Mouse (Mus musculus): ENCODE results near the gene Slc5a6. TPM values are rescaled to one million over a fixed set of nuclear protein-coding genes. Genes with fewer than 3 reads are reported as not detected.
"Not testable (repeated sequence)": the region's sequence is repeated elsewhere in the genome, so short reads cannot be mapped to it uniquely, and the experiment has no call there.

Gene Slc5a6
- polyA plus RNA-seq, 1 experiment: 11.1 TPM

- Histone ChIP-seq H3K79me2 (ENCODE audit: control insufficient read depth, insufficient read depth) (no peaks in the 10 kb centered on the region), H3K36me3 (ENCODE audit: control insufficient read depth, insufficient read depth) (no peaks in the 10 kb centered on the region), H3ac (ENCODE audit: control insufficient read depth, insufficient read length) (peak within 1 kb of the TSS; percentile 41), H3K4me2 (ENCODE audit: low read depth) (peak within 1 kb of the TSS; percentile 95), H3K4me3 (peak within 1 kb of the TSS; percentile 94), H3K27me3 (ENCODE audit: control insufficient read depth, insufficient read depth, insufficient read length) (no peaks in the 10 kb centered on the region)
- no peak for TF ChIP-seq CEBPB (IDR thresholded peaks at IDR 0.05; ENCODE audit: insufficient read depth, poor library complexity, severe bottlenecking)
- peak; percentile 71 for TF ChIP-seq USF1 (IDR thresholded peaks at IDR 0.05; ENCODE audit: low read depth)
- TF ChIP-seq POLR2AphosphoS2 (IDR thresholded peaks at IDR 0.05; ENCODE audit: insufficient read length, low read depth): peak; percentile 86
- no peak for TF ChIP-seq REST (IDR thresholded peaks at IDR 0.05; ENCODE audit: insufficient read depth, insufficient read length)
- peak; percentile 94 for TF ChIP-seq POLR2A (IDR thresholded peaks at IDR 0.05; ENCODE audit: insufficient read length, low read depth)
- no peak for TF ChIP-seq TCF12 (IDR thresholded peaks at IDR 0.05; ENCODE audit: insufficient read depth, poor library complexity, severe bottlenecking)
- TF ChIP-seq SRF (IDR thresholded peaks at IDR 0.05; ENCODE audit: control insufficient read depth, insufficient read length, low read depth): no peak
- TF ChIP-seq MYOG (IDR thresholded peaks at IDR 0.05; ENCODE audit: control insufficient read depth in 1 of 3, insufficient read depth in 1 of 3, insufficient read length in 2 of 3, low read depth in 2 of 3): peak in 1 of 3 experiments; percentile 46
- TF ChIP-seq E2F4 (IDR thresholded peaks at IDR 0.05; ENCODE audit: insufficient read depth): no peak
- TF ChIP-seq MYOD1 (IDR thresholded peaks at IDR 0.05; ENCODE audit: control insufficient read depth in 1 of 3, insufficient read length in 2 of 3, low read depth in 2 of 3): peak in 1 of 3 experiments; percentile 35
Measured at GRCm38 (mm10) chr5:31047848-31048762, 619 bp downstream of the Slc5a6 start, which contains the start of gene Atraid. TSS of gene Atraid (plus strand) at chr5:31048312.

DNA sequence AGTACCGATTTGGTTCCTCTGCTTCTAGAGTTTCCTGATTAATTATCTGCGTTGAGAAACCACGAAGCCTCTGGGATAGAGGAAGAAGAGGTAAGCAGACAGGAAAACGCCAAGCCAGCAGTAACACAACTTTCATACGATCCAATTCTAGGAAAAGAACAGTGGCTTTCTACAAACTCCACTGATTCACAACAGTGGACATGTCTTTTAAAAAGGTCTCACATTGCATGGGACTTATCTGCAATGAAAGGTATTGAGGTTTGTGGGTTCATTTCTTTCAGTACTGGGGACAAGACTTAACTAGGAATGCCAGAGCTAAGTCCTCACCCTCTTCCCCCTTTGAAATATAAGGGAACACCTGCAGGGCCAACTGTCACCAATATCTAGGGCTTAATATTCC, 1.6 kb downstream of the Slc5a6 start:
- H3K36me3 ChIP-seq (ENCODE audit: control insufficient read depth, insufficient read depth): no peaks in the 10 kb centered on the region
- peak overlapping the region; percentile 94 for H3K4me3 ChIP-seq
- H3K79me2 ChIP-seq (ENCODE audit: control insufficient read depth, insufficient read depth): no peaks in the 10 kb centered on the region
- H3K4me2 ChIP-seq (ENCODE audit: low read depth): peak overlapping the region; percentile 94
- H3ac ChIP-seq (ENCODE audit: control insufficient read depth, insufficient read length): peak overlapping the region; percentile 41
- TF ChIP-seq SRF (IDR thresholded peaks at IDR 0.05; ENCODE audit: control insufficient read depth, insufficient read length, low read depth) (no peak), TCF3 (IDR thresholded peaks at IDR 0.05; ENCODE audit: insufficient read length, low read depth) (no peak)
- H3K27me3 ChIP-seq (ENCODE audit: control insufficient read depth, insufficient read depth, insufficient read length): no peaks in the 10 kb centered on the region

DNA sequence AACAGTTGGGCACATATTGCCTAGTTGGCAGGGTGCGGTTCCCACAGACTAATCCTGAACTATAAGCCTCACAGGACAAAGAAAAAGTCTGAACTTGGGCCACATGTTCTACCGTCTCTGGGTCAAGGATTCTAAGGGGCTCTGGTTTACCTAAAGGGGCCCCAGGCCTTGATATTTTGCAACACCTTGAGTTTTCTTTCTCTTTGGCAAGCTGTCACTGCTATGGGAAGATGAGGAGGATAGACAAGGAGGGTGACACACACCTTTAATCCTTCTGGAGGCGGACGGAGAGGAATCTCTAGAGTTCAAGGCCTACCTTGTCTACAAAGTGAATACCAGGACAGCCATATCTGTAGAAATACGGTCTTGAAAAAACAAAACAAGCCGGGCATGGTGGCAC, 2.3 kb downstream of the Slc5a6 start:
- H3ac ChIP-seq (ENCODE audit: control insufficient read depth, insufficient read length): no peak overlapping the region
- H3K4me3 ChIP-seq: no peak overlapping the region
- no peaks in the 10 kb centered on the region for H3K36me3 ChIP-seq (ENCODE audit: control insufficient read depth, insufficient read depth)
- H3K27me3 ChIP-seq (ENCODE audit: control insufficient read depth, insufficient read depth, insufficient read length): no peaks in the 10 kb centered on the region
- TF ChIP-seq POLR2A (IDR thresholded peaks at IDR 0.05; ENCODE audit: insufficient read length, low read depth) (no peak), TCF12 (IDR thresholded peaks at IDR 0.05; ENCODE audit: insufficient read depth, poor library complexity, severe bottlenecking) (no peak), E2F4 (IDR thresholded peaks at IDR 0.05; ENCODE audit: insufficient read depth) (no peak)
- H3K79me2 ChIP-seq (ENCODE audit: control insufficient read depth, insufficient read depth): no peaks in the 10 kb centered on the region
- peak overlapping the region; percentile 94 for H3K4me2 ChIP-seq (ENCODE audit: low read depth)

DNA sequence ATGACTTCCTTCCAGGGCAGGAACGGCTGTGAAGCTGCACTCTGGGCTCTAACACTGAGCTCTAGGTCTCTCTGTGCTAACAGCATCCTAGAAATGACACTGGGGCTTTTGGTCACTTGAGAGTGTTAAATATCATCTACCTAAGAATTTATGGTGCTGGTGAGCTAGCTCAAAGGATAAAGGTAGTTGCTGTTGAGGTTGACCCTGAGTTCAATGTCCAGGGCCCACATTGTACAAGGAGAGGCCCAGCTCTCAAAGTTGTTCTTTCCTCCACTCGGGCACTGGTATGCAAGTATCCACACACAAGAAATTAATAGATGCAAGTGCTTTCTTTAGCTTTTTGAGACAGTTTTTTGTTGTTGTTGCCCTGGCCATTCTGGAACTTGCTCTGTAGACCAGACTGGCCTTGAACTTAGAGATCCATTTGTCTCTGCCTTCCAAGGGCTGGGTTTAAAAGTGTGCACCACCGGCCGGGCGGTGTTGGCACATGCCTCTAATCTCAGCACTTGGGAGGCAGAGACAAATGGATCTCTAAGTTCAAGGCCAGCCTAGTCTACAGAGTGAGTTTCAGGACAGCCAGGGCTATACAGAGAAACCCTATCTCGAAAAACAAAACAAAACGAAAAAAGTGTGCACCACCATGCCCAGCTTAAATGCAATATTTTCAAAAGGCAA, 10.4 kb downstream of the Slc5a6 start:
- H3K4me3 ChIP-seq: no peak overlapping the region
- H3ac ChIP-seq (ENCODE audit: control insufficient read depth, insufficient read length): no peak overlapping the region
- no peak overlapping the region for H3K4me2 ChIP-seq (ENCODE audit: low read depth)
- no peaks in the 10 kb centered on the region for H3K79me2 ChIP-seq (ENCODE audit: control insufficient read depth, insufficient read depth)
- TF ChIP-seq POLR2A (IDR thresholded peaks at IDR 0.05; ENCODE audit: insufficient read length, low read depth) (no peak), REST (IDR thresholded peaks at IDR 0.05; ENCODE audit: insufficient read depth, insufficient read length) (no peak), MYOG (IDR thresholded peaks at IDR 0.05; ENCODE audit: control insufficient read depth in 1 of 3, insufficient read depth in 1 of 3, insufficient read length in 2 of 3, low read depth in 2 of 3) (no peak), SRF (IDR thresholded peaks at IDR 0.05; ENCODE audit: control insufficient read depth, insufficient read length, low read depth) (no peak), CEBPB (IDR thresholded peaks at IDR 0.05; ENCODE audit: insufficient read depth, poor library complexity, severe bottlenecking) (no peak), MYOD1 (IDR thresholded peaks at IDR 0.05; ENCODE audit: control insufficient read depth in 1 of 3, insufficient read length in 2 of 3, low read depth in 2 of 3) (no peak), MAX (IDR thresholded peaks at IDR 0.05; ENCODE audit: low read depth) (no peak), USF1 (IDR thresholded peaks at IDR 0.05; ENCODE audit: low read depth) (no peak), E2F4 (IDR thresholded peaks at IDR 0.05; ENCODE audit: insufficient read depth) (no peak), POLR2AphosphoS2 (IDR thresholded peaks at IDR 0.05; ENCODE audit: insufficient read length, low read depth) (no peak), TCF12 (IDR thresholded peaks at IDR 0.05; ENCODE audit: insufficient read depth, poor library complexity, severe bottlenecking) (no peak), TCF3 (IDR thresholded peaks at IDR 0.05; ENCODE audit: insufficient read length, low read depth) (no peak)
- H3K27me3 ChIP-seq (ENCODE audit: control insufficient read depth, insufficient read depth, insufficient read length): no peaks in the 10 kb centered on the region
- H3K36me3 ChIP-seq (ENCODE audit: control insufficient read depth, insufficient read depth): peaks cover 6% of the 10 kb centered on the region

DNA sequence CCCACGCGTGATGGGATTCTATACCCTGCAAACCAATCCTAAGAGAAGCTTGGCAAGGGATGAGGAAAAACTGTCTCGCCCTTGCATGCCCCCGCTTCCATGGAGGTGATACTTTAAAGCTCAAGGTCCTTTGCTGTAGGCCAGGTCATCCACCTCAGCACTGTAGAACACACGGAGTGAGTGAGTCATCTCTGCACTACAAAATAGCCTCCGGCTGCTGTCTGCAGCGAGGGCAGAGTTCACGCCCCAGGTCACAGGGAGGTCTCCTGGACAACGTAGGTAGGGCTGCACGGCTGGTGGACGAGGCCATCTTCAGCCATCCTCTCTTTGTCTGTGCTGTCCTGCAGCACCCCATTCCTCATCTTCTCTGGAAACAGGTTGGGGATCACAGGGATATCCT, 12.2 kb downstream of the Slc5a6 start:
- not testable (repeated sequence) for H3K36me3 ChIP-seq (ENCODE audit: control insufficient read depth, insufficient read depth); H3ac ChIP-seq (ENCODE audit: control insufficient read depth, insufficient read length); H3K4me2 ChIP-seq (ENCODE audit: low read depth); H3K4me3 ChIP-seq; H3K79me2 ChIP-seq (ENCODE audit: control insufficient read depth, insufficient read depth); H3K27me3 ChIP-seq (ENCODE audit: control insufficient read depth, insufficient read depth, insufficient read length)
